Mouse (Mus musculus) cerebellum, adult 2 months (tissue): Measurements from ENCODE around the gene Gm10382. TPM values are rescaled to one million over a fixed set of nuclear protein-coding genes. Genes with fewer than 3 reads are reported as not detected.
"Not testable (repeated sequence)": the region's sequence is repeated elsewhere in the genome, so short reads cannot be mapped to it uniquely, and the experiment has no call there.

ENCODE experiments used
- DNase-seq, 2 experiments: peaks; one replicate each; pipeline ENCODE4 v3.0.0; 2021
- H3K27ac ChIP-seq: fragments of 200-500 bp; 2 replicates; pipeline ENCODE4 v1.5.1; 2012; ENCODE audit warnings: low read length, control low read depth, inconsistent platforms; ENCODE audit not compliant: insufficient read depth
- H3K27me3 ChIP-seq: fragments of 200-500 bp; 2 replicates; pipeline ENCODE4 v1.6.1; 2012; ENCODE audit warnings: inconsistent platforms, mild to moderate bottlenecking, low read length, moderate library complexity; ENCODE audit not compliant: control insufficient read depth, insufficient read depth
- H3K4me1 ChIP-seq: fragments of 200-500 bp; 2 replicates; pipeline ENCODE4 v1.6.1; 2011; ENCODE audit warnings: low read length; ENCODE audit not compliant: control insufficient read depth, insufficient read depth
- H3K4me3 ChIP-seq: fragments of 200-500 bp; replicated peaks from 2 replicates; pipeline ENCODE3; 2011; ENCODE audit warnings: mild to moderate bottlenecking, low read depth, low read length, control low read depth; ENCODE audit not compliant: insufficient read depth
- CTCF ChIP-seq: fragments of 200-500 bp; IDR thresholded peaks from 2 replicates; pipeline ENCODE4 v1.5.1; 2011; ENCODE audit warnings: low read depth, mild to moderate bottlenecking, control low read depth, low read length, moderate library complexity, borderline replicate concordance; ENCODE audit not compliant: insufficient read depth
- POLR2A ChIP-seq: fragments of 200-500 bp; IDR thresholded peaks from 2 replicates; pipeline ENCODE4 v1.6.1; 2011; ENCODE audit warnings: low read length, control low read depth, borderline replicate concordance; ENCODE audit not compliant: insufficient read depth
- WGBS: fragments of 180-500 bp; shearing (Covaris S2); methylation state at CpG from one replicate; pipeline ENCODE4 v1.1.7; 2018; 5-methylcytosine and 5-hydroxymethylcytosine counted together
- polyA plus RNA-seq: library from polyadenylated mRNA; depleted of rRNA; stranded (reverse); fragments of >200 nt; gene quantifications from 2 replicates; pipeline ENCODE4 v1.2.3, GENCODE M21; 2012; rRNA removed

Gene Gm10382
- polyA plus RNA-seq, 1 experiment, result 0.28 TPM

DNA sequence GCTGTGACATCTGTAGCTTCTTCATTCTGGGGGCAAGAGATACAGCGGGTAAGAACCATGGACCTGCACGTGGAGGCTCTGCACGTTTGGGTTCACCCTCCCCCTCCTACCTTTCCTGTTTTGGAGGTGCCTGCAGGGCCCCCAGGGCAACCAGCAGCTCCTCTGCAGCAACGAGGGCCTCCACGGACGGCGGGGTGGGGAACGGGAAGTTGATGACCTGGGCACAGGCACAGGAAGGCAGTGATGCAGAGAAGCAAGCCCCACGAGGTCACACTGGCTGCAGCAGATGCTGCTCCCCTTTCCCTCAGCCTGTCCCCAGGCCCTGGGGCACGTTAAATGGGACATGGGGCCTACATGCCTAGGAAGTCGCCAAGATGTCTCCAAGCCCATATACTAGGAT lies 30.0 kb downstream of the Gm10382 start:
- H3K4me1 ChIP-seq, result peaks cover 16% of the 10 kb centered on the region
- H3K27ac ChIP-seq, result peak overlapping the region; percentile 74
- no peak for TF ChIP-seq CTCF
- no peak for TF ChIP-seq POLR2A
- no peaks in the 10 kb centered on the region for H3K27me3 ChIP-seq
- no peak for DNase-seq
- 28% methylated on average over 11 of the region's 11 CpGs for WGBS
- no peak overlapping the region for H3K4me3 ChIP-seq

GRCm38 (mm10) chr5:125425698-125426276 lies 36.7 kb downstream of the Gm10382 start:
- H3K4me1 ChIP-seq, result no peaks in the 10 kb centered on the region
- H3K27ac ChIP-seq, result no peak overlapping the region
- DNase-seq, result no peak
- WGBS, result 90% methylated on average over 10 of the region's 10 CpGs
- no peak for TF ChIP-seq POLR2A
- no peak for TF ChIP-seq CTCF
- H3K4me3 ChIP-seq, result no peak overlapping the region
- H3K27me3 ChIP-seq, result no peaks in the 10 kb centered on the region

- TF ChIP-seq CTCF (no peak), POLR2A (no peak)
- no peaks in the 10 kb centered on the region for H3K4me1 ChIP-seq
- H3K27ac ChIP-seq, result no peak overlapping the region
- 93% methylated on average over 10 of the region's 10 CpGs for WGBS
- no peak overlapping the region for H3K4me3 ChIP-seq
- no peaks in the 10 kb centered on the region for H3K27me3 ChIP-seq
- DNase-seq, result no peak
These were observed 37.2 kb downstream of the Gm10382 start for GRCm38 (mm10) chr5:125426343-125426742.

DNA sequence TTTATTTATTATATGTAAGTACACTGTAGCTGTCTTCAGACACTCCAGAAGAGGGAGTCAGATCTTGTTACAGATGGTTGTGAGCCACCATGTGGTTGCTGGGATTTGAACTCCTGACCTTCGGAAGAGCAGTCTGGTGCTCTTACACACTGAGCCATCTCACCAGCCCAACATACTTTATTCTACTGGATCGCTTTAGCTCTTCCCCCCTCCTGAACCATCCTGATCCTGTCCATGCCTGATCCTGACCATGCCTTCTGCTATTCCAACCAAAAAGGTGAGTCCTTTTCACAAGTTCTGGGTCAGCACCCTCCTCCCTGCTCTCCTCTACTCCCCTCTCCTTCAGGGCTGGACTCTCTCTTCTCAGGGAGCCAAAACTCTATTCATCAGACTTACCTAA lies 43.2 kb downstream of the Gm10382 start:
- H3K27ac ChIP-seq, H3K4me3 ChIP-seq, DNase-seq, H3K27me3 ChIP-seq, H3K4me1 ChIP-seq: not testable (repeated sequence)
- WGBS, result 81% methylated on average over 2 of the region's 2 CpGs

DNA sequence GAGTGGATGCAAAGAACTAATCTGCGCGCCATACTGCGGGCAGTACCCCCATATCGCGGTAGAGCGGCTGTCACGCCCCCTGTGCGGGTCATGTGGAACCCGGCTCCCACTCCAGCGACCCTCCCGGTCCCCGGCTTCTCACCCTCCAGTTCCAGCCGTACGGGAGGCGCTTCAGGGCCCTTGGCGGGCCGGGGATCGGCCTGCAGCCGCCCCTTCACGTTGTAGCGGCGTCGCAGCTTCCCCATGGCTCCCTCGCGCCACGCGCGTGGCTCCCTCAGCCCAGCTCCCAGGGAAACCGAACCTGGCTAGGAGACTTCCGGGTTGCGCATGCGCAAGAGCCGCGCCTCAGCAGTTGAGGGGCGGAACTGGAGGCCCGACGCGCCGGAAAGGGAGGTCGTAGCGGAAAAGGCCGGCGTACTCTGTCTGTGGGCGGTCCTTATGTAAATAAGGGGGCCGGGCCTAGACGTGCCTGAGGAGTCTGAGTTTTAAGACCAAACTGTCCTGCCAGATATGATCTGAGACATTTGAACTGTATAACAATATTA lies 44.7 kb downstream of the Gm10382 start, which contains the start of gene Dhx37:
TSS of gene Dhx37 (minus strand) at position 329 of the 545 bp plus-strand sequence.
- under 1% methylated on average over 46 of the region's 46 CpGs for WGBS
- Histone ChIP-seq H3K4me1 (peaks cover 7% of the 10 kb centered on the region), H3K27ac (no peak within 1 kb of the TSS), H3K4me3 (peak within 1 kb of the TSS; percentile 61), H3K27me3 (no peaks in the 10 kb centered on the region)
- DNase-seq, result peak; percentile 92 to 94
- no peak for TF ChIP-seq CTCF
- peak; percentile 66; the same call in 1 of the 2 replicates for TF ChIP-seq POLR2A

DNA sequence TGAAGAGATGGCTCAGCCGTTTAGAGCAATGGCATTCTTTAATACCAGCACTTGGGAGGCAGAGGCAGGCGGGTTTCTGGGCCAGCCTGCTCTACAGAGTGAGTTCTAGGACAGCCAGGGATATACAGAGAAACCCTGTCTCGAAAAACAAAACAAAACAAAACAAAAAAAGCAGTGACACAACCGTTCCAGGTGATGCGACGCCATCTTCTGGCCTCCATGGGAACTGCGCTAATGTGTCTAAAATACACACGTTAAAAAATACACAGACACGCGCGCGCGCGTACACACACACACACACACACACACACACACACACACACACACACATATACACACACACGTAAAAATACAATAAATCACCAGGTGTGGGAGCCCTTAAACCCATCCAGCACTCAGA lies 45.2 kb downstream of the Gm10382 start:
- peak overlapping the region; percentile 17 for H3K4me3 ChIP-seq
- TF ChIP-seq CTCF, result peak; percentile 34; the same call in 1 of the 2 replicates
- not testable (repeated sequence) for DNase-seq, H3K27ac ChIP-seq, H3K27me3 ChIP-seq, H3K4me1 ChIP-seq
- WGBS, result 58% methylated on average over 15 of the region's 15 CpGs

Other genes starting within 250 kb of the Gm10382 start
- 86.8 and 93.2 TPM in 2 replicates for gene Ncor2, start 210.1 kb upstream of the Gm10382 start, polyA plus RNA-seq
- 16.8 and 19.9 TPM in 2 replicates for gene Scarb1, start 48.2 kb upstream of the Gm10382 start, polyA plus RNA-seq
- gene Ubc, start 880 bp downstream of the Gm10382 start, polyA plus RNA-seq, result 1,009 and 1,093 TPM in 2 replicates
- 19.6 and 21.4 TPM in 2 replicates for gene Dhx37, start 44.8 kb downstream of the Gm10382 start, polyA plus RNA-seq
- 37.1 and 39.1 TPM in 2 replicates for gene Bri3bp, start 52.2 kb downstream of the Gm10382 start, polyA plus RNA-seq
- 47.4 and 48.5 TPM in 2 replicates for gene Aacs, start 86.5 kb downstream of the Gm10382 start, polyA plus RNA-seq
- gene Tmem132b, start 142.5 kb downstream of the Gm10382 start, polyA plus RNA-seq, result 4.7 and 5.9 TPM in 2 replicates